Mouse (Mus musculus): ENCODE results near the gene Gcm2.

DNA sequence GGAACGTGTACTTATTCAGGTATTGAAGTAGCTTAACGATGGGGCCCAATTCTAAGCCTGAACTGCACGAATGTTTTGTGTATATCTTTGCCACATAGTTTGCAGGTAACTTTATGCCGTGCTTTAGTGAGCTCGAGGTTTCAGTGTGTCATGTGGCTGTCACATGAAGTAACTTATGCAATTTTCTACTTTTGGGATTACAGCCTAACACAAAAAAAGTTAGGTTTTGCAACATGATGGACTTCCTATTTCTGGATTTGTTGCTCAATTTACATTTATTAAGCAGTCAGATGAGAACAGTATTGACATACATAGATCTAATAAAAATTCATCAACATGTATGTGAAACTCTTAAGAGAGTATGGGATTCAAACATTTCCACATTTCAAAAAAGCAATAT, 37.0 kb downstream of the Gcm2 start:
- TF ChIP-seq TAL1 (conservative IDR thresholded peaks at IDR 0.05; ENCODE audit: low read depth, low read length) (no peak), CTCF (IDR thresholded peaks at IDR 0.05; ENCODE audit: low read depth, low read length) (no peak), GATA1 (IDR thresholded peaks at IDR 0.05; ENCODE audit: borderline replicate concordance, low read length) (no peak), POLR2AphosphoS5 (IDR thresholded peaks at IDR 0.05; ENCODE audit: insufficient replicate concordance, low read depth, low read length) (no peak), GATA2 (IDR thresholded peaks at IDR 0.05; ENCODE audit: borderline replicate concordance, low read depth, low read length) (no peak)

Data from G1E (cell line).